Mouse (Mus musculus): ENCODE results near the gene Dlst. TPM values are rescaled to one million over a fixed set of nuclear protein-coding genes. Genes with fewer than 3 reads are reported as not detected.
A peak's percentile ranks its signal among the peaks of the same experiment; 100 is the strongest.

Dlst gene
- polyA plus RNA-seq, 1 experiment from 2014 or later, result 108 TPM

DNA sequence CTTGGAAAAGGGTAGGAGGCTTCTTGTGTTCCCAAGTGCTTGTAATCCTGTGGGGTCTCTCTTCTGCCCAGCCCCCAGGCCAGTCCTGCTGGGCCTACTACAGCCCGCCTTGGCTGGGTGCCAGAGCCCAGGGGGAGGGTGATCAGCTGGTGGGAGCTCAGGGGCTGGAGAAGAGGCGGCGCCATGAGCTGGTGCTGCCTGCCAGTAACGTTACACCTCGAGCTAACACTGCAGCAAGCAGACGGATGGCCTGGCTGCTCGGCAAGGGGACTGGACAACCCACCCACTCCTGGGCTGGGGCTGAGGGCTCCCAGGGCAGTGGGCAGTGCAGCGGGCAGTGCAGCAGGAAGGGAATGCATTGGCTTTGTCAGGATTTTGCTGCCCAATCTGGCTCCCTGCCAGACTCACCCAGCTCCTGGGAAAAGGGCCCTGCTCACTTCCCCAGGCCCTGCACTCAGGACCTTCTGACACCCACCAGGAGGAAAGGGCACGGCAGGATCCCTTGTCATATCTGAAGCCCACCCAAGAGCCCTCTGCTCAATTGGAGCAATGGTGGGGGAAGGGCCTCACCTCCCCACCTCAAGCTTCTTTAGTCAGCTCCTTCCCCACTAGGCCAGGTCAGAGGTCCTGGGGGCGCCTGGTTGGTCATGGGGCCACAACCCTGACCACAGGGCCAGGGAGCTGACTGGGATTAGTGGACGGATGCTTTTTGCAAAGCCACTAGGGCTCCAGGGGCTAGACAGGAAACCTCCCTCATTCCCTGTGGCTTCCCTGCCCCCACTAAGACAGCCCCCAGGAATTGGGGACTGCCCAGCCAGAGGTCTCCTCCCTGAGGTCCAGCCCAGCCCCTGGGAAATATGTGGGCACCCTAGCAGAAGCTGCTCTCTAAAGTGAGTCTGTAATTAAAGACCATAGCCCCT lies 65.6 kb downstream of the Dlst start:
- Histone ChIP-seq H3K27ac (replicated peaks; ENCODE audit: low read depth, low read length) (peak overlapping the region; percentile 66; the same call in 1 of the 2 replicates), H3K9ac (ENCODE audit: low read length) (peak overlapping the region; percentile 39), H3K9me3 (ENCODE audit: control insufficient read depth, low read length) (no peaks in the 10 kb centered on the region), H3K4me1 (ENCODE audit: control insufficient read depth, insufficient read depth, low read length) (peaks cover 27% of the 10 kb centered on the region), H3K27me3 (ENCODE audit: control insufficient read depth, insufficient read depth, low read length) (no peaks in the 10 kb centered on the region), H3K4me2 (ENCODE audit: low read depth, severe bottlenecking) (peak overlapping the region; percentile 64), H3K4me3 (ENCODE audit: low read depth, low read length) (peak overlapping the region; percentile 31), H3K36me3 (ENCODE audit: control insufficient read depth, insufficient read depth, low read length) (no peaks in the 10 kb centered on the region)
- WGBS, result 7% methylated on average over 11 of the region's 11 CpGs
- DNase-seq (ENCODE audit: low spot score) (peak; percentile 86), ATAC-seq (ENCODE audit: insufficient number of reproducible peaks, low FRiP score, low TSS enrichment, low read depth) (peak; percentile 70)

GRCm38 (mm10) chr12:85176846-85177523 lies 66.4 kb downstream of the Dlst start:
- no peaks in the 10 kb centered on the region for H3K27me3 ChIP-seq (ENCODE audit: control insufficient read depth, insufficient read depth, low read length)
- H3K4me1 ChIP-seq (ENCODE audit: control insufficient read depth, insufficient read depth, low read length), result peaks cover 32% of the 10 kb centered on the region
- no peaks in the 10 kb centered on the region for H3K9me3 ChIP-seq (ENCODE audit: control insufficient read depth, low read length)
- peak overlapping the region; percentile 31 for H3K4me3 ChIP-seq (ENCODE audit: low read depth, low read length)
- 2% methylated on average over 32 of the region's 32 CpGs for WGBS
- H3K36me3 ChIP-seq (ENCODE audit: control insufficient read depth, insufficient read depth, low read length), result no peaks in the 10 kb centered on the region
- no peak for ATAC-seq (ENCODE audit: insufficient number of reproducible peaks, low FRiP score, low TSS enrichment, low read depth)
- H3K27ac ChIP-seq (replicated peaks; ENCODE audit: low read depth, low read length), result no peak overlapping the region
- peak overlapping the region; percentile 17 for H3K9ac ChIP-seq (ENCODE audit: low read length)
- peak; percentile 69 for DNase-seq (ENCODE audit: low spot score)
- peak overlapping the region; percentile 64 for H3K4me2 ChIP-seq (ENCODE audit: low read depth, severe bottlenecking)

DNA sequence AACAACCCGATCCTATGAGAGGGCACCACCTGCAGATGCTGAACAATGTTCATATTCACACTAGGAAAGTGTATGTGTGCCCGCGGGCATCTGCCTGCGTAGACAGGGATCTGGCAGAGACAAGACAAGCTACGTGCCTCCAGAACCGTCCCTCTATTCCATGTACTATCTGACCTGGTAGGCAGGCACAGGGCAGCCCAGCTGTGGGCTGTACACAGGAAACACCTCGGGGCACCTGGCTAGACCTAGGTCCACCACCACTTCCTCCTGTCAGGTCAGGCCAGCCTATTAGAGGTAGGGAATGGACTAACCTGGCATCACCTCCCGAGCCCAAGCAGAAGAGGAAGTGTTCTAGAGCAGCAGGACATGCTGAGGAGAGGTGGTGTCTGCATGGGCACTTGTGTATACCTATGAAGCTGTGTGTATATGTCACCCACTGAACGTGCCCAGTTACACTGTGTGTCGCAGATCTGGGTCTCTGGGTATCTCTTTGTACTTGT lies 67.2 kb downstream of the Dlst start, which contains the start of gene Pgf:
Pgf (minus strand) TSS at position 51 of the 500 bp plus-strand sequence.
- no peaks in the 10 kb centered on the region for H3K9me3 ChIP-seq (ENCODE audit: control insufficient read depth, low read length)
- DNase-seq (ENCODE audit: low spot score), result no peak
- peak within 1 kb of the TSS; percentile 17 for H3K9ac ChIP-seq (ENCODE audit: low read length)
- no peak within 1 kb of the TSS for H3K27ac ChIP-seq (replicated peaks; ENCODE audit: low read depth, low read length)
- 75% methylated on average over 10 of the region's 10 CpGs for WGBS
- H3K27me3 ChIP-seq (ENCODE audit: control insufficient read depth, insufficient read depth, low read length), result no peaks in the 10 kb centered on the region
- H3K4me3 ChIP-seq (ENCODE audit: low read depth, low read length), result peak within 1 kb of the TSS; percentile 31
- H3K36me3 ChIP-seq (ENCODE audit: control insufficient read depth, insufficient read depth, low read length), result no peaks in the 10 kb centered on the region
- H3K4me1 ChIP-seq (ENCODE audit: control insufficient read depth, insufficient read depth, low read length), result peaks cover 35% of the 10 kb centered on the region
- peak within 1 kb of the TSS; percentile 64 for H3K4me2 ChIP-seq (ENCODE audit: low read depth, severe bottlenecking)
- no peak for ATAC-seq (ENCODE audit: insufficient number of reproducible peaks, low FRiP score, low TSS enrichment, low read depth)

- no peak for DNase-seq (ENCODE audit: low spot score)
Measured at GRCm38 (mm10) chr12:85178294-85178693, 67.7 kb downstream of the Dlst start.

GRCm38 (mm10) chr12:85181475-85182344 lies 71.1 kb downstream of the Dlst start:
- peaks cover 16% of the 10 kb centered on the region for H3K4me1 ChIP-seq (ENCODE audit: control insufficient read depth, insufficient read depth, low read length)
- H3K27ac ChIP-seq (replicated peaks; ENCODE audit: low read depth, low read length), result no peak overlapping the region
- 49% methylated on average over 15 of the region's 17 CpGs for WGBS
- H3K4me3 ChIP-seq (ENCODE audit: low read depth, low read length), result no peak overlapping the region
- no peak overlapping the region for H3K9ac ChIP-seq (ENCODE audit: low read length)
- no peaks in the 10 kb centered on the region for H3K9me3 ChIP-seq (ENCODE audit: control insufficient read depth, low read length)
- no peaks in the 10 kb centered on the region for H3K36me3 ChIP-seq (ENCODE audit: control insufficient read depth, insufficient read depth, low read length)
- H3K4me2 ChIP-seq (ENCODE audit: low read depth, severe bottlenecking), result no peak overlapping the region
- DNase-seq (ENCODE audit: low spot score) (no peak), ATAC-seq (ENCODE audit: insufficient number of reproducible peaks, low FRiP score, low TSS enrichment, low read depth) (no peak)
- no peaks in the 10 kb centered on the region for H3K27me3 ChIP-seq (ENCODE audit: control insufficient read depth, insufficient read depth, low read length)

More at GRCm38 (mm10) chr12:85178294-85178693, 67.7 kb downstream of the Dlst start:
- no peaks in the 10 kb centered on the region for H3K27me3 ChIP-seq (ENCODE audit: control insufficient read depth, insufficient read depth, low read length)
- no peak overlapping the region for H3K4me2 ChIP-seq (ENCODE audit: low read depth, severe bottlenecking)
- H3K9me3 ChIP-seq (ENCODE audit: control insufficient read depth, low read length), result no peaks in the 10 kb centered on the region
- H3K4me3 ChIP-seq (ENCODE audit: low read depth, low read length), result no peak overlapping the region
- H3K4me1 ChIP-seq (ENCODE audit: control insufficient read depth, insufficient read depth, low read length), result peaks cover 35% of the 10 kb centered on the region
- no peak for ATAC-seq (ENCODE audit: insufficient number of reproducible peaks, low FRiP score, low TSS enrichment, low read depth)
- no peaks in the 10 kb centered on the region for H3K36me3 ChIP-seq (ENCODE audit: control insufficient read depth, insufficient read depth, low read length)
- WGBS, result 66% methylated on average over 2 of the region's 2 CpGs
- H3K27ac ChIP-seq (replicated peaks; ENCODE audit: low read depth, low read length), result no peak overlapping the region
- H3K9ac ChIP-seq (ENCODE audit: low read length), result no peak overlapping the region

DNA sequence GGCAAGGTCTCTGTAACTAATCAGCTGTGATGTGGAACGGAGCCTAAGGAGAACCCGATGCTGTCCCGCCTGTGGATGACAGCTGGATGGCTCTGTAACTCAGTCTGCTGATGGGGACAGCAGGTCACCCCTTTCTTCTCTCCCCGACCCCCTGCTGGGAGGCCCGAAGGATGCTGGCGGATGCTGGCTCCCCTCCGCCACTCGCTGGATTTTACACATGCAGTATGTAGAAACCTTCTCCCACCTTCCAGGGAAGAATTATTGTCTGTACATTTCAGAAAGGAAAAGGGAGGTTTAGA lies 71.7 kb downstream of the Dlst start:
- Histone ChIP-seq H3K27me3 (ENCODE audit: control insufficient read depth, insufficient read depth, low read length) (no peaks in the 10 kb centered on the region), H3K4me3 (ENCODE audit: low read depth, low read length) (no peak overlapping the region)
- ATAC-seq (ENCODE audit: insufficient number of reproducible peaks, low FRiP score, low TSS enrichment, low read depth), result no peak

DNA sequence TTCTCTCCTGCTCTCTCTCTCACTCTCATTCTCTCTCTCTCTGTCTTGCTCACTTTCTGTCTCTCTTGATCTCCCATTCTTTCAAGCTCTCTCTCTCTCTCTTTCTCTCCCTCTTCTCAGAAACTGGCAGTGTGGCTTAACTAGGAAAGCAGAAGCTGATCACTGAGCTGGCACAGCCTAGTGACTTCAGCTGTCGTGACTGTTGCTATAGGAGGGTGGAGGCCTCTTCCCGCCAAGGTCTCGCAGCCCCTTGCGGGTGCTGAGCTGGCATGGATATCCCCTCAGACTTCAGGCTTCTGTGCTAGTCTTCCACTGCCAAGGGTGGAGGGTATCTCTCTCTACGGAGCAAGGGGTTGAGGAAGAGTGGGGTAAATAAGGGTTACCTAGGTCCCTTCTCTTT lies 72.3 kb downstream of the Dlst start:
- 76% methylated on average over 5 of the region's 5 CpGs for WGBS
- Histone ChIP-seq H3K27ac (replicated peaks; ENCODE audit: low read depth, low read length) (no peak overlapping the region), H3K9me3 (ENCODE audit: control insufficient read depth, low read length) (no peaks in the 10 kb centered on the region), H3K36me3 (ENCODE audit: control insufficient read depth, insufficient read depth, low read length) (no peaks in the 10 kb centered on the region), H3K9ac (ENCODE audit: low read length) (no peak overlapping the region), H3K4me3 (ENCODE audit: low read depth, low read length) (no peak overlapping the region), H3K4me1 (ENCODE audit: control insufficient read depth, insufficient read depth, low read length) (peaks cover 8% of the 10 kb centered on the region), H3K4me2 (ENCODE audit: low read depth, severe bottlenecking) (no peak overlapping the region), H3K27me3 (ENCODE audit: control insufficient read depth, insufficient read depth, low read length) (no peaks in the 10 kb centered on the region)
- ATAC-seq (ENCODE audit: insufficient number of reproducible peaks, low FRiP score, low TSS enrichment, low read depth), result no peak
- no peak for DNase-seq (ENCODE audit: low spot score)

More for the DNA sequence above, 71.7 kb downstream of the Dlst start:
- no peaks in the 10 kb centered on the region for H3K36me3 ChIP-seq (ENCODE audit: control insufficient read depth, insufficient read depth, low read length)
- no peaks in the 10 kb centered on the region for H3K9me3 ChIP-seq (ENCODE audit: control insufficient read depth, low read length)
- H3K4me1 ChIP-seq (ENCODE audit: control insufficient read depth, insufficient read depth, low read length), result peaks cover 13% of the 10 kb centered on the region
- 14% methylated on average over 8 of the region's 8 CpGs for WGBS
- H3K27ac ChIP-seq (replicated peaks; ENCODE audit: low read depth, low read length), result no peak overlapping the region
- H3K9ac ChIP-seq (ENCODE audit: low read length), result no peak overlapping the region
- H3K4me2 ChIP-seq (ENCODE audit: low read depth, severe bottlenecking), result no peak overlapping the region
- DNase-seq (ENCODE audit: low spot score), result no peak

DNA sequence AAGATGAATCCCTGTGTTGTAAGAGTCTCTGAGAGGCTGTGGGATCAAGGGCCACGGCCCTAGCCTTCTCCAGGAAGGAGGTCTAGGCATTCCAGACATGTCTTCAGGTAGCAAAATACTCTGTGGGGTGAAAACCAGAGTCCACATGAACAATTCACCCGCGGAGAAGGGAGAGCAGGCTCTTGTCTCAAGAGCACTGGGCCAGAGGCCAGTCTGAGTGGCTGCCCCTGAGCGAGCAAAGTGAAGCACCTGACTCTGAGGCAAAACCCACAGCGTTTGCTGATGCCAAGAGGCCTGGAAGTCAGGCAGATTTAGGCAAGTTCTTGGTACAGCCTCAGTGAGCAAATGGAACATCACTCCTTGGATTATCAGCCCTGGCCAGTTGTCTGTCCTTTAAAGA lies 73.5 kb downstream of the Dlst start:
- peaks cover 8% of the 10 kb centered on the region for H3K4me1 ChIP-seq (ENCODE audit: control insufficient read depth, insufficient read depth, low read length)
- DNase-seq (ENCODE audit: low spot score) (no peak), ATAC-seq (ENCODE audit: insufficient number of reproducible peaks, low FRiP score, low TSS enrichment, low read depth) (no peak)
- WGBS, result 60% methylated on average over 5 of the region's 5 CpGs
- H3K27ac ChIP-seq (replicated peaks; ENCODE audit: low read depth, low read length), result no peak overlapping the region
- H3K27me3 ChIP-seq (ENCODE audit: control insufficient read depth, insufficient read depth, low read length), result no peaks in the 10 kb centered on the region
- H3K4me2 ChIP-seq (ENCODE audit: low read depth, severe bottlenecking), result no peak overlapping the region
- no peaks in the 10 kb centered on the region for H3K9me3 ChIP-seq (ENCODE audit: control insufficient read depth, low read length)
- H3K9ac ChIP-seq (ENCODE audit: low read length), result no peak overlapping the region
- H3K4me3 ChIP-seq (ENCODE audit: low read depth, low read length), result no peak overlapping the region
- no peaks in the 10 kb centered on the region for H3K36me3 ChIP-seq (ENCODE audit: control insufficient read depth, insufficient read depth, low read length)

Measured in limb, embryonic 11.5 days (tissue).